In genomic region chr3:115941464-115941863, GRCm38 (mm10) we compare ENCODE assay signal across 16 mouse cellular contexts.
"Had no signal": no experiment of that assay in that cellular context is flagged by ENCODE, and none has a peak within 500 bp of the region (broad histone marks: within the 10 kb centered on the region; RNA-seq: fewer than 3 reads in every experiment).

No protein-coding gene starts in this region.

- DNase-seq: retina, postnatal 1 day; right cerebral cortex, adult 18-20 months; right cerebral cortex, postnatal 14 days; right cerebral cortex, postnatal 25 days; right cerebral cortex, postnatal 4 days; spleen, adult 18-20 months; thymus, adult 18-20 months; thymus, adult 2 months; thymus, postnatal 14 days; thymus, postnatal 25 days; thymus, postnatal 36 days; thymus, postnatal 4 days had no signal

- H3K9me3 ChIP-seq: neural tube, embryonic 13.5 days; neural tube, embryonic 15.5 days; stomach, embryonic 15.5 days had no signal

- H3K4me1 ChIP-seq: neural tube, embryonic 13.5 days; neural tube, embryonic 15.5 days; stomach, embryonic 15.5 days had no signal

- H3K27ac ChIP-seq: neural tube, embryonic 13.5 days; neural tube, embryonic 15.5 days; stomach, embryonic 15.5 days; stomach, postnatal 0 days had no signal

- H3K4me3 ChIP-seq: neural tube, embryonic 13.5 days; neural tube, embryonic 15.5 days; stomach, embryonic 15.5 days had no signal

- H3K9ac ChIP-seq: neural tube, embryonic 13.5 days; neural tube, embryonic 15.5 days; stomach, embryonic 15.5 days had no signal

- H3K4me2 ChIP-seq: neural tube, embryonic 13.5 days; neural tube, embryonic 15.5 days; stomach, embryonic 15.5 days had no signal

- H3K27me3 ChIP-seq: neural tube, embryonic 13.5 days; neural tube, embryonic 15.5 days; stomach, embryonic 15.5 days had no signal
